Mouse (Mus musculus): ENCODE measurements at regions not wholly inside any gene's neighbourhood (a gene's known extent, or its start where the extent isn't known, plus 50 kb on each side); places are given as distances from the start of the nearest gene placed in this dataset.
A peak's percentile ranks its signal among the peaks of the same experiment; 100 is the strongest.

GRCm38 (mm10) chr11:32931928-32932327, 107.5 kb upstream of the Smim23 start:
- Histone ChIP-seq H3K9me3 (replicated peaks) (peaks cover 4% of the 10 kb centered on the region; the same call in 1 of the 2 replicates), H3K36me3 (ENCODE audit: poor library complexity, severe bottlenecking) (no peaks in the 10 kb centered on the region), H3K4me3 (no peak overlapping the region), H3K27me3 (peaks cover 6% of the 10 kb centered on the region), H3K4me1 (peaks cover 3% of the 10 kb centered on the region; the same call in 1 of the 2 replicates), H3K27ac (no peak overlapping the region), H3K4me2 (no peak overlapping the region), H3K9ac (no peak overlapping the region)
- no peak for ATAC-seq
- 61% methylated on average over 9 of the region's 9 CpGs for whole genome bisulfite sequencing

- Histone ChIP-seq H3K4me1 (peaks cover 5% of the 10 kb centered on the region), H3K27me3 (peaks cover 12% of the 10 kb centered on the region), H3K9me3 (replicated peaks) (peaks cover 4% of the 10 kb centered on the region; the same call in 1 of the 2 replicates), H3K4me3 (no peak overlapping the region), H3K27ac (no peak overlapping the region), H3K36me3 (ENCODE audit: poor library complexity, severe bottlenecking) (no peaks in the 10 kb centered on the region), H3K9ac (no peak overlapping the region), H3K4me2 (no peak overlapping the region)
- no peak for ATAC-seq
- WGBS: 19% methylated on average over 14 of the region's 14 CpGs
These were observed 106.6 kb upstream of the Smim23 start for GRCm38 (mm10) chr11:32931018-32931417.

- H3K4me3 ChIP-seq: no peak overlapping the region
- H3K9ac ChIP-seq: no peak overlapping the region
- ATAC-seq: no peak
- 82% methylated on average over 2 of the region's 2 CpGs for WGBS
- no peak overlapping the region for H3K27ac ChIP-seq
- H3K27me3 ChIP-seq: peaks cover 18% of the 10 kb centered on the region
- no peaks in the 10 kb centered on the region for H3K36me3 ChIP-seq (ENCODE audit: poor library complexity, severe bottlenecking)
- peaks cover 4% of the 10 kb centered on the region; the same call in 1 of the 2 replicates for H3K9me3 ChIP-seq (replicated peaks)
- no peak overlapping the region for H3K4me2 ChIP-seq
- H3K4me1 ChIP-seq: peaks cover 13% of the 10 kb centered on the region
These were observed 104.4 kb upstream of the Smim23 start for GRCm38 (mm10) chr11:32928837-32929236.

GRCm38 (mm10) chr11:32925421-32926271, 101.2 kb upstream of the Smim23 start:
- H3K9me3 ChIP-seq (replicated peaks): peaks cover 7% of the 10 kb centered on the region; the same call in 1 of the 2 replicates
- H3K36me3 ChIP-seq (ENCODE audit: poor library complexity, severe bottlenecking): no peaks in the 10 kb centered on the region
- peaks cover 18% of the 10 kb centered on the region for H3K27me3 ChIP-seq
- H3K9ac ChIP-seq: peak overlapping the region; percentile 54
- peak; percentile 68 for ATAC-seq
- H3K4me1 ChIP-seq: peaks cover 10% of the 10 kb centered on the region
- peak overlapping the region; percentile 26 for H3K4me3 ChIP-seq
- H3K27ac ChIP-seq: no peak overlapping the region
- WGBS: 4% methylated on average over 33 of the region's 33 CpGs
- peak overlapping the region; percentile 59 for H3K4me2 ChIP-seq

- Histone ChIP-seq H3K9ac (no peak overlapping the region), H3K4me1 (peaks cover 10% of the 10 kb centered on the region), H3K36me3 (ENCODE audit: poor library complexity, severe bottlenecking) (no peaks in the 10 kb centered on the region), H3K9me3 (replicated peaks) (peaks cover 7% of the 10 kb centered on the region; the same call in 1 of the 2 replicates), H3K4me3 (no peak overlapping the region), H3K27me3 (peaks cover 14% of the 10 kb centered on the region; the same call in 1 of the 2 replicates), H3K27ac (no peak overlapping the region), H3K4me2 (no peak overlapping the region)
- WGBS: 71% methylated on average over 7 of the region's 7 CpGs
- ATAC-seq: no peak
These were observed 100.5 kb upstream of the Smim23 start for GRCm38 (mm10) chr11:32924932-32925331.

GRCm38 (mm10) chr11:32913071-32913470, 88.7 kb upstream of the Smim23 start:
- 81% methylated on average over 3 of the region's 3 CpGs for WGBS
- Histone ChIP-seq H3K4me1 (0 out of 2 replicates have a peak, but pooled peaks cover 1% of the 10 kb centered on the region), H3K4me2 (no peak overlapping the region), H3K27ac (no peak overlapping the region), H3K9me3 (replicated peaks) (no peaks in the 10 kb centered on the region), H3K9ac (no peak overlapping the region), H3K4me3 (no peak overlapping the region), H3K36me3 (ENCODE audit: poor library complexity, severe bottlenecking) (no peaks in the 10 kb centered on the region), H3K27me3 (no peaks in the 10 kb centered on the region)
- ATAC-seq: no peak

GRCm38 (mm10) chr11:32911791-32912190, 87.4 kb upstream of the Smim23 start:
- WGBS: 92% methylated on average over 4 of the region's 4 CpGs
- H3K27me3 ChIP-seq: no peaks in the 10 kb centered on the region
- no peaks in the 10 kb centered on the region for H3K36me3 ChIP-seq (ENCODE audit: poor library complexity, severe bottlenecking)
- no peak for ATAC-seq
- H3K9me3 ChIP-seq (replicated peaks): no peaks in the 10 kb centered on the region
- no peak overlapping the region for H3K27ac ChIP-seq
- H3K4me2 ChIP-seq: no peak overlapping the region
- H3K4me1 ChIP-seq: 0 out of 2 replicates have a peak, but pooled peaks cover 2% of the 10 kb centered on the region
- H3K9ac ChIP-seq: no peak overlapping the region
- no peak overlapping the region for H3K4me3 ChIP-seq

GRCm38 (mm10) chr11:32908723-32909411, 84.5 kb upstream of the Smim23 start:
- no peak overlapping the region for H3K4me3 ChIP-seq
- no peaks in the 10 kb centered on the region for H3K9me3 ChIP-seq (replicated peaks)
- H3K4me1 ChIP-seq: 0 out of 2 replicates have a peak, but pooled peaks cover 2% of the 10 kb centered on the region
- H3K27me3 ChIP-seq: no peaks in the 10 kb centered on the region
- WGBS: 79% methylated on average over 14 of the region's 14 CpGs
- no peak overlapping the region for H3K9ac ChIP-seq
- no peaks in the 10 kb centered on the region for H3K36me3 ChIP-seq (ENCODE audit: poor library complexity, severe bottlenecking)
- no peak overlapping the region for H3K4me2 ChIP-seq
- no peak overlapping the region for H3K27ac ChIP-seq
- no peak for ATAC-seq

- 60% methylated on average over 10 of the region's 10 CpGs for WGBS
- Histone ChIP-seq H3K27me3 (no peaks in the 10 kb centered on the region), H3K9me3 (replicated peaks) (no peaks in the 10 kb centered on the region), H3K4me2 (no peak overlapping the region), H3K9ac (no peak overlapping the region), H3K4me1 (0 out of 2 replicates have a peak, but pooled peaks cover 2% of the 10 kb centered on the region), H3K36me3 (ENCODE audit: poor library complexity, severe bottlenecking) (no peaks in the 10 kb centered on the region), H3K27ac (no peak overlapping the region), H3K4me3 (no peak overlapping the region)
- no peak for ATAC-seq
These were observed 83.3 kb upstream of the Smim23 start for GRCm38 (mm10) chr11:32907520-32908233.

- ATAC-seq: no peak
- no peaks in the 10 kb centered on the region for H3K9me3 ChIP-seq (replicated peaks)
- H3K4me3 ChIP-seq: no peak overlapping the region
- no peaks in the 10 kb centered on the region for H3K36me3 ChIP-seq (ENCODE audit: poor library complexity, severe bottlenecking)
- no peak overlapping the region for H3K4me2 ChIP-seq
- no peaks in the 10 kb centered on the region for H3K27me3 ChIP-seq
- H3K9ac ChIP-seq: no peak overlapping the region
- 0 out of 2 replicates have a peak, but pooled peaks cover 2% of the 10 kb centered on the region for H3K4me1 ChIP-seq
- no peak overlapping the region for H3K27ac ChIP-seq
These were observed 79.6 kb upstream of the Smim23 start for GRCm38 (mm10) chr11:32903970-32904369.

GRCm38 (mm10) chr11:32903389-32903788, 79.0 kb upstream of the Smim23 start:
- Histone ChIP-seq H3K4me1 (0 out of 2 replicates have a peak, but pooled peaks cover 2% of the 10 kb centered on the region), H3K9ac (no peak overlapping the region), H3K27ac (no peak overlapping the region), H3K9me3 (replicated peaks) (no peaks in the 10 kb centered on the region), H3K4me3 (no peak overlapping the region), H3K27me3 (no peaks in the 10 kb centered on the region), H3K4me2 (no peak overlapping the region), H3K36me3 (ENCODE audit: poor library complexity, severe bottlenecking) (no peaks in the 10 kb centered on the region)
- WGBS: 88% methylated on average over 3 of the region's 3 CpGs
- ATAC-seq: no peak

- Histone ChIP-seq H3K9me3 (replicated peaks) (no peaks in the 10 kb centered on the region), H3K36me3 (ENCODE audit: poor library complexity, severe bottlenecking) (no peaks in the 10 kb centered on the region), H3K4me3 (no peak overlapping the region), H3K27me3 (no peaks in the 10 kb centered on the region), H3K27ac (no peak overlapping the region), H3K4me1 (no peaks in the 10 kb centered on the region), H3K4me2 (no peak overlapping the region), H3K9ac (no peak overlapping the region)
- WGBS: 81% methylated on average over 8 of the region's 10 CpGs
- ATAC-seq: no peak
These were observed 78.5 kb upstream of the Smim23 start for GRCm38 (mm10) chr11:32902923-32903322.
